Mouse (Mus musculus) forelimb bud, embryonic 11.5 days (tissue): ENCODE measurements around the gene Zfp213.
"Not testable (repeated sequence)": the region's sequence is repeated elsewhere in the genome, so short reads cannot be mapped to it uniquely, and the experiment has no call there.

Experiments
- DNase-seq: peaks from one replicate; pipeline ENCODE4 v3.0.0-alpha.2; 2012; ENCODE audit warnings: low read depth, low spot score

Gene Zfp213

GRCm38 (mm10) chr17:23563595-23564367 is at the start of gene Zfp213:
Zfp213 (minus strand) TSS chr17:23564238.
- DNase-seq = peak; percentile 94

GRCm38 (mm10) chr17:23610361-23610800 is 46.3 kb upstream of the Zfp213 start:
- no peak for DNase-seq

GRCm38 (mm10) chr17:23609612-23610011 is 45.6 kb upstream of the Zfp213 start:
- DNase-seq = no peak

GRCm38 (mm10) chr17:23605220-23605619 is 41.2 kb upstream of the Zfp213 start:
- DNase-seq = no peak

- no peak for DNase-seq
These were observed 40.4 kb upstream of the Zfp213 start for GRCm38 (mm10) chr17:23604394-23604793.

- DNase-seq = no peak
These were observed 39.5 kb upstream of the Zfp213 start for GRCm38 (mm10) chr17:23603542-23603941.

- no peak for DNase-seq
These were observed 39.0 kb upstream of the Zfp213 start for GRCm38 (mm10) chr17:23603077-23603476.

GRCm38 (mm10) chr17:23601836-23602585 is 38.0 kb upstream of the Zfp213 start:
- DNase-seq = no peak

GRCm38 (mm10) chr17:23600641-23601622 is 36.9 kb upstream of the Zfp213 start, which contains the start of gene Zscan10:
Zscan10 (plus strand) TSS chr17:23600856.
- DNase-seq = no peak

- no peak for DNase-seq
These were observed 35.6 kb upstream of the Zfp213 start for GRCm38 (mm10) chr17:23599605-23600063.

GRCm38 (mm10) chr17:23598582-23599552 is 34.8 kb upstream of the Zfp213 start, which contains the start of gene Zfp13:
Zfp13 (minus strand) TSS chr17:23599487.
- DNase-seq = peak; percentile 93

- not testable (repeated sequence) for DNase-seq
These were observed 31.1 kb upstream of the Zfp213 start for GRCm38 (mm10) chr17:23595139-23595538.

- no peak for DNase-seq
These were observed 28.9 kb upstream of the Zfp213 start for GRCm38 (mm10) chr17:23592926-23593300.

GRCm38 (mm10) chr17:23592208-23592925 is 28.3 kb upstream of the Zfp213 start:
- DNase-seq = peak; percentile 96

- DNase-seq = no peak
These were observed 23.2 kb upstream of the Zfp213 start for GRCm38 (mm10) chr17:23587253-23587652.

- peak; percentile 82 for DNase-seq
These were observed 21.9 kb upstream of the Zfp213 start for GRCm38 (mm10) chr17:23585721-23586491.

- no peak for DNase-seq
These were observed 20.7 kb upstream of the Zfp213 start for GRCm38 (mm10) chr17:23584786-23585185.

GRCm38 (mm10) chr17:23575951-23576552 is 12.0 kb upstream of the Zfp213 start:
- no peak for DNase-seq
